Mouse (Mus musculus) lung, embryonic 15.5 days (tissue): ENCODE results near the gene Zp3. TPM values are rescaled to one million over a fixed set of nuclear protein-coding genes. Genes with fewer than 3 reads are reported as not detected.

ENCODE experiments used
- ATAC-seq: fragments of 200-750 bp; cut with Nextera tagmentation; 2 replicates; pipeline ENCODE4 v1.8.0; 2017; ENCODE audit warnings: moderate number of reproducible peaks, borderline replicate concordance; ENCODE audit not compliant: low FRiP score, low TSS enrichment; ENCODE audit errors: extremely low read depth
- H3K27ac ChIP-seq: fragments of 300-500 bp; sonication (generic); 2 replicates; pipeline ENCODE4 v1.5.1; 2015; ENCODE audit warnings: moderate library complexity, mild to moderate bottlenecking, inconsistent platforms
- H3K27me3 ChIP-seq: fragments of 300-500 bp; sonication (generic); 2 replicates; pipeline ENCODE4 v1.6.1; 2015; ENCODE audit warnings: inconsistent platforms
- H3K36me3 ChIP-seq: fragments of 300-500 bp; sonication (generic); 2 replicates; pipeline ENCODE4 v1.6.1; 2015; ENCODE audit warnings: inconsistent platforms
- H3K4me1 ChIP-seq: fragments of 300-500 bp; sonication (generic); 2 replicates; pipeline ENCODE4 v1.6.1; 2015; ENCODE audit warnings: inconsistent platforms
- H3K4me2 ChIP-seq: fragments of 300-500 bp; sonication (generic); 2 replicates; pipeline ENCODE4 v1.6.1; 2015; ENCODE audit warnings: inconsistent platforms, mild to moderate bottlenecking, moderate library complexity
- H3K4me3 ChIP-seq: fragments of 300-500 bp; sonication (generic); 2 replicates; pipeline ENCODE4 v1.5.1; 2015; ENCODE audit warnings: mild to moderate bottlenecking, inconsistent platforms
- H3K9ac ChIP-seq: fragments of 300-500 bp; sonication (generic); 2 replicates; pipeline ENCODE4 v1.6.1; 2015; ENCODE audit warnings: inconsistent platforms
- H3K9me3 ChIP-seq: fragments of 300-500 bp; sonication (generic); 2 replicates; pipeline ENCODE4 v1.6.1; 2016; ENCODE audit warnings: inconsistent platforms
- WGBS: fragments of 180-500 bp; shearing (Covaris S2); methylation state at CpG from one replicate; pipeline ENCODE4 v1.1.7; 2015; 5-methylcytosine and 5-hydroxymethylcytosine counted together
- polyA plus RNA-seq: library from polyadenylated mRNA; unstranded; fragments of >200 nt; fragmentation: Nextera tagmentation; extraction: Ambion mirVana; gene quantifications from 2 replicates; pipeline ENCODE4 v1.2.1, GENCODE M21; 2015

Zp3 gene
- polyA plus RNA-seq, 1 experiment from 2014 or later = not detected

DNA sequence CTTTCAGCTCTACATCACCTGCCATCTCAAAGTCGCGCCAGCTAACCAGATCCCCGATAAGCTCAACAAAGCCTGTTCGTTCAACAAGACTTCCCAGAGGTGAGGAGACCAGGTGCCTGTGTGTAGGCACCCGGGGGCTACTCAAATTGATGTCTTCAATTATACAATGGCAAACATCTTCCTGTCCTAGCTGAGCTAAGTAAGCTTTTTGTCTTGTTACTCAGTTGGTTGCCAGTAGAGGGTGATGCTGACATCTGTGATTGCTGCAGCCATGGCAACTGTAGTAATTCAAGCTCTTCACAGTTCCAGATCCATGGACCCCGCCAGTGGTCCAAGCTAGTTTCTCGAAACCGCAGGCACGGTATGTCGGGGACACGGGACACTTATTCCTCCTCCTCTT lies 7.3 kb downstream of the Zp3 start:
- Histone ChIP-seq H3K9ac (no peak overlapping the region), H3K36me3 (no peaks in the 10 kb centered on the region), H3K4me3 (no peak overlapping the region), H3K27me3 (no peaks in the 10 kb centered on the region), H3K27ac (no peak overlapping the region), H3K9me3 (no peaks in the 10 kb centered on the region), H3K4me2 (no peak overlapping the region), H3K4me1 (no peaks in the 10 kb centered on the region)
- no peak for ATAC-seq
- 55% methylated on average over 11 of the region's 11 CpGs for whole genome bisulfite sequencing

DNA sequence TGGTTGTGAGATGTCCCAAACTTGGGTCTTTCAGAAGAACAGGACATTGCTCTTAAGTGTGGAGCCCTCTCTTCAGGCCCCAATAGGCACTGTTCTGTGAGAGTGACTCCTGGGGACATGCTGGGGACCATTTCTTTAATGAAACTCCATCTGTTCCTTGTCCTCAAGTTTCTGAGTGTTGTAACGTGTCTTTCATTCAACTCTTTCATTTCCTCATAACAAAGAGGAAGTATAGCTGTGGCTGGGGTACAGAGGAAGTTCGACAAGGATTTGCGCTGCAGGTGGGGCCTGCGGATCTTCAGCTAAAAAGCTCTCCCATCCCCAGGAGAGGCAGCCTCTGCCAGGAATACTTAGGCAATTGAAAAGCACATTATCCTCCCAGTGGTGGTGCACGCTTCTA lies 10.7 kb downstream of the Zp3 start:
- Histone ChIP-seq H3K4me2 (no peak overlapping the region), H3K9me3 (no peaks in the 10 kb centered on the region), H3K4me3 (no peak overlapping the region), H3K36me3 (no peaks in the 10 kb centered on the region), H3K27ac (no peak overlapping the region), H3K4me1 (peaks cover 4% of the 10 kb centered on the region), H3K27me3 (no peaks in the 10 kb centered on the region), H3K9ac (no peak overlapping the region)
- ATAC-seq = no peak
- WGBS = 61% methylated on average over 5 of the region's 5 CpGs

DNA sequence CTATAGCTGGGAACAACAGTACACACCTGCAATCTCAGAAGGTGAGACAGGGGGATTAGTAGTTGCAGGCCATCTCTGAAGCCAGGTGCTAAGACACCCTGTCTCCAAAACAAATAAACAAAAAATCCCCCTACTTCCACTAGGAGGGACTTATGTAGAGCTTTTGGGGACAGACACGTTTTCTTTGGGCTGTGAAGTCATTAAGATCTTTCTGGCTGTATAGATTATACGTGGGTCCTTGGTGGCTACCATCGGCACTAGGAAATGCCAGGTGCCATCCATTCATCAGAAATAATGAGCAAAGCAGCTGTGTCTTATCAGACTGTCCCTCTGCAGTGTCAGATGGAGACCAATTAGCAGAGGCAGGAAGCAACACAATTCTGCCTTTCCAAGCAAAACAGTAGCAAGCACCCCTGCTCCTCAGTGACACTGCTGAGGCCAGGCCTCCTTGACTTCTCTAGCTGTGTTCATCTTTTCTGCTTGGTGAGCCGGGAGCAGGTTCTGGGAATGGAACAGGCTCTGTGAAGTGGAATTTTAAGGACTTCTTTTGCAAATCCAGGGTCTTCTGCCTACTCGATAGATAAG lies 13.6 kb downstream of the Zp3 start:
- Histone ChIP-seq H3K9me3 (no peaks in the 10 kb centered on the region), H3K27ac (no peak overlapping the region), H3K9ac (no peak overlapping the region), H3K4me1 (peaks cover 7% of the 10 kb centered on the region), H3K36me3 (peaks cover 18% of the 10 kb centered on the region), H3K4me2 (no peak overlapping the region), H3K4me3 (no peak overlapping the region), H3K27me3 (no peaks in the 10 kb centered on the region)
- no peak for ATAC-seq
- 40% methylated on average over 5 of the region's 5 CpGs for WGBS

DNA sequence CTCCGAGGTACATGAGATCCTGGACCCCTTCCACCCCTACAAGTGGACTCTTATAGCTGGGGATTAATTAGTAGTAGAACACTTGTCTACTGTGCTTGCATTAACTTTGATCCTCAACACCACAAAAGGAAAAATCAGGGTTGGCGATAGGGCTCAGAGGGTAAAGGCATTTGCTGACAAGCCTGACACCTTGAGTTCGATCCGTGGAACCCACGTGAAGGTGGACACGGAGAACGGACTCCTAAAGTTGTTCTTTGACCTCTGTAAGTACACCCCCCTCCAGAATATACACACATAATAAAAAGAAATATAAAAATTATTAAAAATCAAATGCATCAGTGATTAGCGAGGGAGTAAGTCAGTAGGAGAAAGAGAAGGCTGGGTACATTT lies 14.4 kb downstream of the Zp3 start:
- Histone ChIP-seq H3K4me3 (peak overlapping the region; percentile 83), H3K4me2 (no peak overlapping the region), H3K36me3 (peaks cover 27% of the 10 kb centered on the region), H3K27me3 (no peaks in the 10 kb centered on the region), H3K4me1 (peaks cover 7% of the 10 kb centered on the region), H3K9ac (no peak overlapping the region), H3K9me3 (no peaks in the 10 kb centered on the region), H3K27ac (no peak overlapping the region)
- WGBS = 60% methylated on average over 8 of the region's 8 CpGs
- no peak for ATAC-seq

DNA sequence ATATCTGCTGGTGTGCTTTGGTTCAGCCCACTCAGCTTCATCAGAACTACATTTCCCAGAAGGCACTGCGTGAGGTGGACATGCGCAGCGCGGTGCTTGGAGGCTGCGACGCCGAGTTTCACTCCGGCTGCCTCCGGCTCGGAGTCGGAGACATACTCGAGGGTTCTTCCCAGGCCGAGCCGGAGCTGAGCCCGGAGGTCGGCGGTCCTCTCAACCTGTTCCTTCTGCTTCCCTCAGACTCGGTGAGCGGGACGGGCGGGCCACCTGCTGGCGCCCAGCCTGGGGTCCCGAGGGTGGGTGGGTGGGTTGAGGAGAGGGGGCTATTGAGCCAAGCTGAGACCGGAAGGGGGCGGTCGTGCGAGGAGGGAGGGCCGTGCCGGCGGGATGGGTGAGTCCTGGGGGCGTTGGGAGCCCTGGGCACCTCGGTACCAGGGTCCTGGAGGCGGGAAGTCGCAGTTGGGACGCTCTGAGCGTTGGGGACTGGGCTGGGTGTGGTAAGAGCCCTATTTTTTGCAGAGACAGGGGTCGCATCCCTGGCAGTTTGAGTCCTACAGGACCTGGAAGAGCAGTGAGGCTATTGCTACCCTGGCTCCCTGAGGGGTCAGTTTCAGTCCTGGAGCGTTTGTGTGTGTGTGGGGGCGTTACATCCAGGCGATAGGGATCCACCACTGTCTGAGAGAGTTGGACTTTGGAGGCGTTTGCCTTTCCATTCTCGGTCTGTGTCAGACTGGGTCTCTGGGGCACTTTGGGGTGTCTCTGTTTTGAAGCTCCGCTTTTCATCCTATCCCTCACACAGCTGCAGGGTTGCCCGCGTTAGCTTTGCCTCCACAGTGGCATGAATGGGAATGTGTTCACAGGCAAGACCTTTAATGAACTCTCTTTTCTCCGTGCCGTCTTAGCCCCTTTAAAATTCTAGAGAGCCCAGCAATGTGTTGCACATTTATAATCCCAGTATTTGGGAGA lies 15.1 kb downstream of the Zp3 start, which contains the start of gene Dtx2:
Gene Dtx2 (plus strand): TSS at position 76 of the 963 bp plus-strand sequence.
- Histone ChIP-seq H3K4me1 (peaks cover 7% of the 10 kb centered on the region), H3K27me3 (no peaks in the 10 kb centered on the region), H3K9ac (peak within 1 kb of the TSS; percentile 84), H3K27ac (peak within 1 kb of the TSS; percentile 82), H3K9me3 (no peaks in the 10 kb centered on the region), H3K4me3 (peak within 1 kb of the TSS; percentile 83), H3K36me3 (peaks cover 34% of the 10 kb centered on the region), H3K4me2 (peak within 1 kb of the TSS; percentile 81)
- peak; percentile 95 for ATAC-seq
- WGBS = 1% methylated on average over 47 of the region's 47 CpGs

DNA sequence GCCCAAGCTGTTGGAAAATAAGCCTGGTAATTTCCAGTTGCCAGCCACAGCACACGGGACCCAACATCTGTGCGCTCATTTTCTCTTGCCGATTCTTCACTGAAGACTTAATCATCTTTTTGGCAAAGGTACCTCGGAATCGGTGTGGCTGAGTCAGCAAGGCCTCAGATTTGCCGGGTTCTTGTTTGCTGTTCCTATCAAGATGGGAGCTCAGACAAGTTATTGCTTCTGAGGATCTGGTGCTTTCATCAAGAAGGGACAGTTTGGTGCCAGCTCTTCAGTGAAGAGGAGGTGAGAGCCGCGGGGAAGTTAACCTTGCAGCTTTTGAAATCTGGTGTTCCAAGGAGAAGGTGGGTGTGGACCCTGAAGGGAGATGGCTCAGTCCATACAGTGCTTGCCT lies 16.3 kb downstream of the Zp3 start:
- Histone ChIP-seq H3K27ac (no peak overlapping the region), H3K4me2 (no peak overlapping the region), H3K27me3 (no peaks in the 10 kb centered on the region), H3K9me3 (no peaks in the 10 kb centered on the region), H3K4me1 (peaks cover 7% of the 10 kb centered on the region), H3K9ac (no peak overlapping the region), H3K4me3 (no peak overlapping the region), H3K36me3 (peaks cover 35% of the 10 kb centered on the region)
- no peak for ATAC-seq
- WGBS = 80% methylated on average over 8 of the region's 8 CpGs

DNA sequence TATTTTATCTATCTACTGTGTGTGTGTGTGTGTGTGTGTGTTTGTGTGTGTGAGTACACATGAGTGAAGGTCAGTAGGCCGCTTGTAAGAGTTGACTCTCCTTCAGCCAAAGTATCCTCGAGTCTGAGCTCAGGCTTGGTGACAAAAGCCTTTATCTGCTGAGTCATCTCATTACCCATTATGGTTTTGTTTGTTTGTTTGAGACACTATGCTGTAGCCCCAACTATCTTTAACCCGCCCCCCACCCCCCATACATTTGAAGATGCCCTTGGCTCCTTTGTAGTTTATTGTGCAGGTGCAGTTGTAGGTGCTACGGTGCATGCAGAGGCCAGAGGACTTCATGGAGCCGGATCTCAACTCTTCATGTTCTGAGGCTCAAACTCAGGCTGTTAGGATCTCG lies 21.3 kb downstream of the Zp3 start:
- WGBS = 91% methylated on average over 6 of the region's 6 CpGs
- H3K27me3 ChIP-seq = no peaks in the 10 kb centered on the region
- peaks cover 52% of the 10 kb centered on the region for H3K36me3 ChIP-seq
- peaks cover 6% of the 10 kb centered on the region; the same call in 1 of the 2 replicates for H3K4me1 ChIP-seq
- no peak for ATAC-seq
- H3K27ac ChIP-seq = no peak overlapping the region
- H3K9me3 ChIP-seq = no peaks in the 10 kb centered on the region
- H3K4me2 ChIP-seq = no peak overlapping the region
- no peak overlapping the region for H3K9ac ChIP-seq
- H3K4me3 ChIP-seq = no peak overlapping the region

DNA sequence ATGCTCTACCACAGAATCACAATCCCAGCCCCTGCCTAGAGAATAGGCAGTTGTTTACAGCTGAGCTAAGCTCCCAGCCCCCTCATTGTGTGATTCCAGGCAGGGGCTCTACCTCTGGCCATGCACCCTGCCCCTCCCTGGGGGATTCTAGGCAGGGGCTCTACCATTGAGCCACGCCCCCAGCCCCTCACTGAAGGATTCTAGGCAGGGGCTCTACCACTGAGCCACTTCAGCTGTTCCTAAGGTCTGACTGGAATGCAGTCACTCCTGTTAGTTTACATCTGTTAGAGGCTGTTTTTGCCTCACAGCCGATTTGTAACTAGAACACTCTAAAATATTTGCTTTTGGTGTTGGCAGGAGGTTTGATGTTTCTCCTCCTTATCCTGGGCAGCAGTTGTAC lies 22.4 kb downstream of the Zp3 start:
- H3K4me3 ChIP-seq = no peak overlapping the region
- H3K9me3 ChIP-seq = no peaks in the 10 kb centered on the region
- ATAC-seq = no peak
- H3K27me3 ChIP-seq = no peaks in the 10 kb centered on the region
- 56% methylated on average over 2 of the region's 2 CpGs for WGBS
- no peak overlapping the region for H3K9ac ChIP-seq
- peaks cover 6% of the 10 kb centered on the region; the same call in 1 of the 2 replicates for H3K4me1 ChIP-seq
- H3K36me3 ChIP-seq = peaks cover 44% of the 10 kb centered on the region
- H3K27ac ChIP-seq = peak overlapping the region; percentile 50; the same call in 1 of the 2 replicates
- no peak overlapping the region for H3K4me2 ChIP-seq

DNA sequence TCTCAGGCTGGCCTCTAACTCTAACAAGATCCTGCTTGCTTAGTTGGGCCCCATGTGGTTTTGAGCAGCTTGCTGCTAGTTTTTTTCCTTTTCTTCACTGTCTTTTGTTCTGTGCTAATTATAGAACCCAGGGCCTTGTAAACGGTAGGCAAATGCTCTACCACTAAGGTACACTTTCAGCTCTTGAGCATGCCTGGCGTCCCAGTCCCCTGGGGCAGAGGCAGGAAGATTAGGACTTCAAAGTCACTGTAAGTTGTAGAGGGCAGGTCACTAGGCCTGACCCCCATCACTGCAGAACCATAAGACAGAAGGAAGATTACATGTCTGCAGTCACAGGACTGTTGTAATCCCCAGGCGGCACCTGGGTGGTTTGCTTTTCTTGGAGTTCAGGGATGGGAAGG lies 22.9 kb downstream of the Zp3 start:
- no peak overlapping the region for H3K4me2 ChIP-seq
- no peaks in the 10 kb centered on the region for H3K27me3 ChIP-seq
- WGBS = 35% methylated on average over 3 of the region's 3 CpGs
- no peak overlapping the region for H3K4me3 ChIP-seq
- peaks cover 6% of the 10 kb centered on the region; the same call in 1 of the 2 replicates for H3K4me1 ChIP-seq
- peak overlapping the region; percentile 50 for H3K27ac ChIP-seq
- no peaks in the 10 kb centered on the region for H3K9me3 ChIP-seq
- no peak for ATAC-seq
- H3K36me3 ChIP-seq = peaks cover 39% of the 10 kb centered on the region
- no peak overlapping the region for H3K9ac ChIP-seq

DNA sequence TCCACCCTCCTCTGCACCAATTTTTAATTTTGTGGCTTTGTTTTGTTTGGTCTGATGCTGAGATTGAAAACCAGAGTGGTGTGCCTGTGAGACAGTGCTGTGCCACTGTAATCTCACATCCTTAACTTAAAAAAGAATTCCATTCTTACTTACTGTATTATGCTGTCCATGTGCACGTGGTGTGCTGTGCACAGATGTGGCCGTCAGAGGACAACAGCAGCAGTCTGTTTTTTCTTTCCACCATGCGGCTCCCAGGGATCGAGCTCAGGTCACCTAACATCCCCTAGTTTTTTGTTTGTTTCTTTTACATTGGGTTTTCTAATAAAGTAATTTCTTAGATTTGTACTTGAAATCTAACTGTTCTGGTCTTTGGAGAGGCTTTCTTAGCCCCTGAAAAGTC lies 24.6 kb downstream of the Zp3 start:
- Histone ChIP-seq H3K9ac (no peak overlapping the region), H3K27me3 (no peaks in the 10 kb centered on the region), H3K36me3 (peaks cover 23% of the 10 kb centered on the region), H3K4me3 (no peak overlapping the region), H3K27ac (no peak overlapping the region), H3K9me3 (no peaks in the 10 kb centered on the region), H3K4me1 (peaks cover 6% of the 10 kb centered on the region; the same call in 1 of the 2 replicates), H3K4me2 (no peak overlapping the region)
- WGBS = 77% methylated on average over 4 of the region's 4 CpGs
- no peak for ATAC-seq

DNA sequence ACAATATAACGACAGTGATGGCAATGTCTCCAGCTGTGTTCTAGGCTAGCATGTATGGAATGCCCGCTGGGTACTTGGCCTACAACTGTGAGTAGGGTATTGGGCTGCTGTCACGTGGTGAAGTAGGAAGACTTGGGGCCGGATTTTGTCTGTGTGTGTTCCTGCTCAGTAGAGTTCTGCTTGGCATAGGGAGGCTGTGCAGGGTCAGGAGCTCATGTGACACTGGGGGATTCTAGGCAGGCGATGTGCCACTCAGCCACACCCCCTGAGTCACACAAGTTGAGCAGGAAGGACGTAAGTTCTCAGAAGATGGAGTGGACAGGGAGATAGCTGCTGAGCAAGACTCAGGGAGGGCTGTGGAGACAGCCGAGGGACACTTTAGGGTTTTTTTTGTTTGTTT lies 27.8 kb downstream of the Zp3 start:
- H3K27ac ChIP-seq = no peak overlapping the region
- no peak overlapping the region for H3K4me2 ChIP-seq
- ATAC-seq = no peak
- WGBS = 69% methylated on average over 7 of the region's 7 CpGs
- no peak overlapping the region for H3K4me3 ChIP-seq
- peaks cover 26% of the 10 kb centered on the region for H3K36me3 ChIP-seq
- H3K27me3 ChIP-seq = no peaks in the 10 kb centered on the region
- peaks cover under 1% of the 10 kb centered on the region; the same call in 1 of the 2 replicates for H3K4me1 ChIP-seq
- no peaks in the 10 kb centered on the region for H3K9me3 ChIP-seq
- no peak overlapping the region for H3K9ac ChIP-seq

DNA sequence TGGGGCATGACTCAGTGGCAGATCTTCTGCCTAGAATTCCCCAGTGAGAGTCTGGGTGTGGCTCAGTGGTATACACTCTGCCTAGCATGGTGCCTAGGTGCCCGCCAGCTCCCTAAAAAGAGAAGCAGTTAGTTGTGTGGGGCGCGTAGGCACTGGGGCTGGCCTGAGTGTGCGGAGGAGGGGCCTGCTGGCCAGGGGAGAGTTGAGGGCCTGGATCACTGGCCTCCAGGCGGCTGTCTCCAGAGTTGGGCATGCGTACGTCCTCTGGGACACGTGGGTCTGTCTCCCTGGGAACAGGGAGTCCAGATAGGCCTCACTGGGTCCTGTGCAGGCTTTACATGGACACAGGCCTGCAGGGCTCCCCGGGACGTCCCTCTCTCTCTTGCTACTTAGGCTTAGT lies 35.0 kb downstream of the Zp3 start:
- no peaks in the 10 kb centered on the region for H3K27me3 ChIP-seq
- H3K4me2 ChIP-seq = no peak overlapping the region
- ATAC-seq = no peak
- no peak overlapping the region for H3K9ac ChIP-seq
- H3K4me3 ChIP-seq = no peak overlapping the region
- no peaks in the 10 kb centered on the region for H3K9me3 ChIP-seq
- H3K36me3 ChIP-seq = peaks cover 30% of the 10 kb centered on the region
- H3K27ac ChIP-seq = peak overlapping the region; percentile 67; the same call in 1 of the 2 replicates
- H3K4me1 ChIP-seq = peaks cover 20% of the 10 kb centered on the region
- WGBS = 80% methylated on average over 10 of the region's 10 CpGs
